Mouse (Mus musculus) spleen, adult 2 months (tissue): ENCODE measurements around the gene Prss38. TPM values are rescaled to one million over a fixed set of nuclear protein-coding genes. Genes with fewer than 3 reads are reported as not detected.

ENCODE experiments used
- DNase-seq, 2 experiments: peaks; one replicate each; pipeline versions ENCODE4 v3.0.0 to v3.0.0-alpha.2; 2012 to 2021; ENCODE audit warnings: low spot score in 2 of 2, low read depth in 1 of 2
- H3K27ac ChIP-seq: fragments of 200-500 bp; 2 replicates; pipeline ENCODE4 v1.5.1; 2012; ENCODE audit warnings: low read length, inconsistent platforms; ENCODE audit not compliant: insufficient read depth
- H3K27me3 ChIP-seq: fragments of 200-500 bp; 2 replicates; pipeline ENCODE4 v1.6.1; 2012; ENCODE audit warnings: mild to moderate bottlenecking, moderate library complexity, low read length, inconsistent platforms; ENCODE audit not compliant: control insufficient read depth, insufficient read depth
- H3K36me3 ChIP-seq: fragments of 200-500 bp; 2 replicates; pipeline ENCODE4 v1.6.1; 2012; ENCODE audit warnings: mild to moderate bottlenecking, low read length, inconsistent platforms; ENCODE audit not compliant: control insufficient read depth, insufficient read depth
- H3K4me1 ChIP-seq: fragments of 200-500 bp; 2 replicates; pipeline ENCODE4 v1.6.1; 2011; ENCODE audit warnings: inconsistent platforms; ENCODE audit not compliant: control insufficient read depth, insufficient read depth, insufficient read length
- H3K4me3 ChIP-seq: fragments of 200-500 bp; 2 replicates; pipeline ENCODE4 v1.5.1; 2011; ENCODE audit warnings: mild to moderate bottlenecking, inconsistent platforms; ENCODE audit not compliant: insufficient read depth, insufficient read length; ENCODE audit errors: extremely low read depth
- CTCF ChIP-seq: fragments of 200-500 bp; IDR thresholded peaks from 2 replicates; pipeline ENCODE4 v1.5.1; 2011; ENCODE audit warnings: mild to moderate bottlenecking, inconsistent platforms; ENCODE audit not compliant: insufficient read depth, insufficient read length, insufficient replicate concordance; ENCODE audit errors: extremely low read depth
- POLR2A ChIP-seq: fragments of 200-500 bp; IDR thresholded peaks from 2 replicates; pipeline ENCODE4 v1.6.1; 2011; ENCODE audit warnings: low read depth, low read length, inconsistent platforms
- WGBS: fragments of 180-500 bp; shearing (Covaris S2); methylation state at CpG from one replicate; pipeline ENCODE4 v1.1.7; 2018; 5-methylcytosine and 5-hydroxymethylcytosine counted together
- polyA plus RNA-seq: library from polyadenylated mRNA; depleted of rRNA; stranded (reverse); fragments of >200 nt; gene quantifications from 2 replicates; pipeline ENCODE4 v1.2.3, GENCODE M21; 2012

Gene Prss38
- polyA plus RNA-seq, 1 experiment, result not detected

DNA sequence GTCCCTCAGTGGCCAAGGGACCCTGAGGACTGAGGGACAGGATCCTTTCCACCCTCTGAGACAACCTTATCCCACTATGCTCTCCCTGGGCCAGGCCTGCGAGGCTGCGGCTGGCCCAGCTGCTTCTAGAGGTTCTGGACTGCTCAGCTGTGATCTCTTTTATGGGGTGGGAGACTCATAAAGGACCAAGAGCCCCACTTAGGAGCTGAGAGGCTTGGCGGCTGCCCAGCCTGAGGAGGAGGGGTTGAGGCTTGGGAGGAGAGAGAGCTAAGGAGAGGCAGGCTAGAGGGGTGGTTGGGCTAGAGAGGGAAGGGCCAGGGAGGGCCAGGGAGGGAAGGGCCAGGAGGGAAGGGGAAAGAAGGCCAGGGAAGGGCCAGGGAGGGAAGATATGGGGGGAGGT is 11.0 kb downstream of the Prss38 start:
- H3K4me3 ChIP-seq, result no peak overlapping the region
- H3K4me1 ChIP-seq, result no peaks in the 10 kb centered on the region
- 88% methylated on average over 3 of the region's 3 CpGs for WGBS
- no peaks in the 10 kb centered on the region for H3K27me3 ChIP-seq
- no peak for DNase-seq
- H3K36me3 ChIP-seq, result no peaks in the 10 kb centered on the region
- TF ChIP-seq CTCF, result no peak
- no peak for TF ChIP-seq POLR2A
- H3K27ac ChIP-seq, result no peak overlapping the region

DNA sequence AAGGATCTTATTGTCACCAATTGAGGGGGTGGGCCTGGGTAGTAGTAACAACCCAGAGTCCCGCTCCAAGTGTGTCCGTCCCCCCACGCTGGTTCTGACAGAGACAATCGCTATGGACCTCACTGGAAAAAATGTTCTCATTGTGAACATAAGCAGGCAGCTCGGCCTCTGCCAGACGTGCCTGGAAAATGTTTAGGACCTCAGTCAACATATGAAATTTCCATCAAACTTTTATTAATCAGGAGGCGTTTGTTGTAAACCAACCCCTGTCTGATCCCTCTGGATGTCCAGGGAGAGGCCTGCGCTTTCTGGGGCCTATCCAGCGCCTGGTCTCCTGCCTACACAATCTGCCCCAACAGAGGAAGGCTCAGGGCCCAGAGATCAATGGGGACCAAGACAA is 11.4 kb downstream of the Prss38 start:
- Histone ChIP-seq H3K27me3 (no peaks in the 10 kb centered on the region), H3K4me1 (no peaks in the 10 kb centered on the region), H3K27ac (no peak overlapping the region), H3K4me3 (no peak overlapping the region), H3K36me3 (no peaks in the 10 kb centered on the region)
- WGBS, result 91% methylated on average over 9 of the region's 9 CpGs
- no peak for DNase-seq
- TF ChIP-seq CTCF, result no peak
- TF ChIP-seq POLR2A, result no peak

DNA sequence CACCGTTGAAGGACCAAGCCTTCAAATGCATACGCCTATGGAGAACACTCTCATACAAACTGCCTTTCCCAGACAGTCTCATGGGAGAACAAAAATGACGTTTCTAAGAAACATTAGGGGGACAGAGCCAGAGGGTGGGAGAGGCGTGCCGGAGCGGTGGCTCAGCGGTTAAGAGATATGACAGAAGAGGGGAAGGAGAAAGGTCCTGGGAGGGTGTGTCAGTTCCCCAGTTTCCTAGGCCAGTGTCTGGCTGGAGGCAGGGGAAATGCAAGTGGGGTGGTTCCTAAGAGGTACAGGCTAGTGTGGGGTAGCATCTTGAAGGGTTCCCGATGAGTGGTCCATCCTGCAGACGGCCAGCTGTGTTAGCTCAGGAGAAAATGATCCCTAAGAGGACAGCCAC is 14.2 kb downstream of the Prss38 start:
- WGBS, result 89% methylated on average over 9 of the region's 9 CpGs

DNA sequence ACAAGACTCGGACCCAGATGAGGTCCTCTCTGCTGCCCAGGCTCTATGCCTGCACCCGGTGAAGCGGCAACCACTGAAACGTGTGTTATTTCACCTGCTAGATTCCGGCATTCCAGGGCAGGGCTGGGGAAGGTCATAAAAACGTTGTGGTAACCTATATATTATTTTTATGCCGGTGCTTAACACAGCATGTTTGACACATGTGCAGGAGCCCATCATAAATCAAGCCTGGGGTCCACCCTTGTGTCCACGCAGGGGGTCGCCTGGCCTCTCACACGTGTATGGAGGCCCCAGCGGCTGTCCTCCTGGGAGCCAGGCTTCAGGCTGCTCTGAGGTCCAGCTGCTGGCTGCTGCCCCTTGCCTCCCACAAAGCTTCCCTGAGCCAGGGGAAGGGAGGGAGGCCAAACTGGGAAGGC is 18.6 kb downstream of the Prss38 start:
- no peak for DNase-seq
- H3K4me1 ChIP-seq, result no peaks in the 10 kb centered on the region
- no peak overlapping the region for H3K4me3 ChIP-seq
- H3K36me3 ChIP-seq, result no peaks in the 10 kb centered on the region
- no peaks in the 10 kb centered on the region for H3K27me3 ChIP-seq
- TF ChIP-seq POLR2A (no peak), CTCF (no peak)
- no peak overlapping the region for H3K27ac ChIP-seq
- WGBS, result 72% methylated on average over 11 of the region's 11 CpGs

More for the DNA sequence above, 14.2 kb downstream of the Prss38 start:
- no peaks in the 10 kb centered on the region for H3K4me1 ChIP-seq
- H3K36me3 ChIP-seq, result no peaks in the 10 kb centered on the region
- no peak for DNase-seq
- no peak for TF ChIP-seq POLR2A
- no peak for TF ChIP-seq CTCF
- H3K4me3 ChIP-seq, result no peak overlapping the region
- no peaks in the 10 kb centered on the region for H3K27me3 ChIP-seq
- H3K27ac ChIP-seq, result no peak overlapping the region

- Histone ChIP-seq H3K27me3 (no peaks in the 10 kb centered on the region), H3K27ac (no peak overlapping the region), H3K36me3 (no peaks in the 10 kb centered on the region), H3K4me3 (no peak overlapping the region), H3K4me1 (no peaks in the 10 kb centered on the region)
- TF ChIP-seq POLR2A (no peak), CTCF (no peak)
- no peak for DNase-seq
- WGBS, result 86% methylated on average over 4 of the region's 4 CpGs
These were observed 20.7 kb downstream of the Prss38 start for GRCm38 (mm10) chr11:59354793-59355192.

- no peak for DNase-seq
- Histone ChIP-seq H3K27me3 (no peaks in the 10 kb centered on the region), H3K4me3 (no peak overlapping the region), H3K4me1 (no peaks in the 10 kb centered on the region), H3K27ac (no peak overlapping the region), H3K36me3 (no peaks in the 10 kb centered on the region)
- 84% methylated on average over 2 of the region's 2 CpGs for WGBS
- TF ChIP-seq POLR2A, result no peak
- no peak for TF ChIP-seq CTCF
These were observed 25.1 kb downstream of the Prss38 start for GRCm38 (mm10) chr11:59350326-59350725.

GRCm38 (mm10) chr11:59346166-59346910 is 29.1 kb downstream of the Prss38 start:
- no peak for DNase-seq
- no peaks in the 10 kb centered on the region for H3K36me3 ChIP-seq
- no peaks in the 10 kb centered on the region for H3K4me1 ChIP-seq
- H3K27ac ChIP-seq, result no peak overlapping the region
- 80% methylated on average over 11 of the region's 11 CpGs for WGBS
- H3K27me3 ChIP-seq, result no peaks in the 10 kb centered on the region
- no peak for TF ChIP-seq POLR2A
- TF ChIP-seq CTCF, result no peak
- no peak overlapping the region for H3K4me3 ChIP-seq
